Mouse (Mus musculus) adrenal gland, postnatal 36 days (tissue): ENCODE data around the gene Kirrel3. TPM values are rescaled to one million over a fixed set of nuclear protein-coding genes. Genes with fewer than 3 reads are reported as not detected.

Experiments used
- DNase-seq, 2 experiments: peaks; one replicate each; pipeline ENCODE4 v3.0.0; 2021; ENCODE audit warnings: mixed read lengths in 1 of 2
- total RNA-seq, 2 experiments: library from RNA; stranded (reverse); gene quantifications; 2 replicates each; pipeline ENCODE4 v1.2.3; 2021

The Kirrel3 gene
- total RNA-seq, 2 experiments from 2014 or later: 0.26 to 0.33 TPM

DNA sequence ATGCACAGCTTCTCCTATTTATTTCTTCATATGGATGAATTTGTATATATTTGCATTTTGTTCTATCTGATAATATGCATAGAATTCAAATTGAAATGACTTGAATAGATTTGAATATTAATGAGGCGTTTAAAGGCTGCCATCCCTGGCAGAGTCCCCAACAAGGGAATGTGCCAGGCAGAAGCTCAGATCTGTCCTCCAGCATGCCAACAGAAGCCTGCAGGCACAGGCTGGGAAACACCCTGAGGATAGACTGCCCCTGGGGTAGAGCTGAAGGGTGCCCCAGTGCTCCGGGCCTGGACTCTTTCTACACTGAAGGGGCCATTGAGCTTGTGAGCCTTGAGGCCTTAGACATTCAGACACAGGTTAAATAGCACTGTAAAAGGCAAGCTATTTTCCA is 21.5 kb downstream of the Kirrel3 start:
- DNase-seq: no peak

DNA sequence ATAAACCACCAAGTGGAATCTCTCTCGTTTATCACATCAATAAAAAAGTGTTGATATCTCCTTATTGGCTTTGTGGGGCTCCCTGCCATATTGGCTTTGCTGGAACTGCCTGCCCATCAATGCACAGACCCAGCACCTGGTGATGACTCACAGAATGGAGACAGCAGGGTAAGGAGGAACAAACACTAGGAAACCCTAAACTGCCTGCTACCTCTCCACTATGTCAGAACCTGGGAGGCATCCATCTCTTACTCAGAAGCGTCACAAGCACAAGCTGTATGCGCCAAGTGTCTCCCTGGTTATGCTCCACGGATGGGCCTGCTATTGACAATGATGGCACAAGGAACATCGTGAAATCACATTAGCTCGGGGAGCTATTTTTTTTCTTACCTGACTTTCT is 33.2 kb downstream of the Kirrel3 start:
- no peak for DNase-seq

DNA sequence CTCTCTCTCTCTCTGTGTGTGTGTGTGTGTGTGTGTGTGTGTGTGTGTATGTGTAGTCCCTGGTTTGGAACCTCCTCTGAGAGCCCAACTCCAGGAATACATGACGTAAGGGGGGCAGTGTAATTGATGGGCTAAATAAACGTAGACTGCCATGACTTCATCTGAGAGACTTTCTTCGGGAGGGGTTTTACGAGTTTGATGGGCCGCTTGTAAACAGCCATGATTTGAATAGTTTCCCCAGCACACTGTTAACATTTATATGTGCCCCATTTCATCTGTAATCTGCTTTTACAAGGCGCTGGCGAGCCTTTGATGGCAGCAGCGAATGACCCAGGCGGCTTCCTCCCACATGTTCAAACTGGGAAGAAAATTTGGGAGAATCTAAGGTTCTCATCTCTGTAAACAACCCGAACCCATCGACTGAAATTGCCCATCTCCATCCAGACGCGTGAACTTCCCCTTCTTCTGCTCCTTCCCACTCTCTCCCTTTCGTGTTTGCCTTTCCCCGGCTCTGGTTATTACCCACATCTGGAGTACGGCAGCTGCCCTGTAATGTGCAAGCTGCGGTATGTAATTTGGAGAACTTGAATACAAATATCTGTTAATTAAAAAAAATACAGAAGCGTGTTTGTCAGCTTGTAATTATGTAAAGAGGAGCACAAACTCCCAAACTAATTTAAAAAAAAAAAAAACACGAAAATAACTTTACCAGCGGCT is 34.7 kb downstream of the Kirrel3 start:
- no peak for DNase-seq

DNA sequence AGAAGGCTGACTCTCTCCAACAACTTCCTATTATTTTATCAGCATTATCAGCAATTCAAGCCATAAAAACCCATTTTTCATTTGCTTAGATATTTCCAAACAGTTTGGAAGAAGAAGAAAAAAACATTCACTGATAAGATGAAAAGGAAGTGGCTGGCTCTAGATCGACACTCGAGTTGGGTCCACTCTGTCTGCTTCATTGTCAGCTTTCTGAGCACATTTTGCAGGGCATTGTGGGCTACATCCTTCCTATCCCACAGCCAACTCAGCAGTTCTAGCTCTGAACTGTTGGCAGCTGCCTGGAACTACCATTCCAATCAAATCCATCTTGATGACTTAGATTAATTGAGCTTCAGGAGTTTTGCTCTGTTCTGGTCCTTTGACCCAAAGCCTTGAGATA is 40.0 kb downstream of the Kirrel3 start:
- no peak for DNase-seq

DNA sequence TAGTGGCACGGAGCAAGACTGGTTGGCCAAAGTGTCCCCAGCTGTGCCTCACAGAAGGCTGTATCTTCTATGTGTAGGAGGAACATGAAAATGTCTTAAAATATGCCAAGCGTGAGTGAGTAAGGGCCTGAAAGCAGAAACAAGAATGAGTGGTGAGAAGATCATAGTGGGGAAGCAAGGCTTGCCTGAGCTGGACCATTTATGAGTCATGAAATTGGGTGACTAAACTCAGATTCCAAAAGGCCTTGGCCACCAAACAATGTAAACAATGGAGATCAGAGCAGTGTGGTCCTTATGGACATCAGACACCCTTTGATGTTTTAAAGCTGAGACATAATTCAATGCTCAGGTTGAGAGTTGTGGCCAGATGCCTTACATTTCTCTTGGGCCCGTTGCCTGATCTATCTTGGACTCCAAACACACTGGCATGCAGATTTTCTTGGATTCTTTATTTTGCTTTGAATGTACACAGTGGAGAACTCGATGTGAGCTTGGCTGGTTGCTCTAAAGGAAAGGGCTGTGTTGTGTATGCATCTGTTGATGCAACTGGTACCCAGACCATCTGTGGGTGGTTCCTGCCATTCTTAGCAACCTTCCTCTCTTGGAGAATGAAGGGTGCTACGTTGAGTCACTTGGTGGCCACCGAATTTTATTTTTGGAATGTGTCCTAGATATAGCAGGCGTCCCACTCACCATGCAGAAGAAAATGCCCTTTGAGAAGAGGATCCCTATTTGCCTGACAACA is 53.1 kb downstream of the Kirrel3 start:
- no peak for DNase-seq

DNA sequence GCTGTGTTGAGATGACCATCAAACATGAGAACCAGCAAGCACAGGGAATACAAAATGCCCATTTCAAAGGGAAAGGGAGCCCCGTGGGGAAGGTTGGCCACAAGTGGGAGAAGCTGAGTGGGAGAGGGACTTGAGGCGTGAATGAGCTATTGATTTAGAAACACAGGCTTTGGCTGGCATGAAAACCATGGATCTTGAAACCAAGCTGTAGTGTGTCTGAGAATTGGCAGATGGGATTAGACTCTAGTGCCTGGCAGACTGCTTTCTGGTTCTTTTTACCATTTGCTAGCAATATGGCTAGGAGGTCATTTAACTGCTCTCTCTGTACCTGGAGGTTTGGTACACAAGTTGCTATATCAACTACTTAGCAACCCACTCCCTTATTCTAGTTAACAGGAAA is 56.2 kb downstream of the Kirrel3 start:
- no peak for DNase-seq

DNA sequence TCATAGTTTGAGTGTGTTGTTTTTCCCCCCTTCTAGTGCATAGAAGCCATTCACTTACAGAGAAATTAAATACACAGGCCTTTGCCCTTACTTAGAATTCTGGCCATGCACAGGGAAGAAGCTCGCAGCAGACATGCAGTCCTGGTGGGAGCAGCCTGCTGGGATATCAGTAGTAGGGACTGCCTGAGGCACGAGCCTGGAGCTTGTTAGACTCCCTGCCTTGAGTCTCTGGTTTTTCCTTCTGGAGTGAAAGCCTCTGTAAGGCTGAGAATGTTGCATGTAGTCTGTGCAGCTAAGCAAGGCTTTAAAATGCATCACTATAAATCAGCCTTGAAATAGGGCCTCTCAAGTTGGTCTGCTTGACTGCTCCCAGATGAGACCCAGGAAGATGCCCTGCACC is 70.0 kb downstream of the Kirrel3 start:
- DNase-seq: no peak

DNA sequence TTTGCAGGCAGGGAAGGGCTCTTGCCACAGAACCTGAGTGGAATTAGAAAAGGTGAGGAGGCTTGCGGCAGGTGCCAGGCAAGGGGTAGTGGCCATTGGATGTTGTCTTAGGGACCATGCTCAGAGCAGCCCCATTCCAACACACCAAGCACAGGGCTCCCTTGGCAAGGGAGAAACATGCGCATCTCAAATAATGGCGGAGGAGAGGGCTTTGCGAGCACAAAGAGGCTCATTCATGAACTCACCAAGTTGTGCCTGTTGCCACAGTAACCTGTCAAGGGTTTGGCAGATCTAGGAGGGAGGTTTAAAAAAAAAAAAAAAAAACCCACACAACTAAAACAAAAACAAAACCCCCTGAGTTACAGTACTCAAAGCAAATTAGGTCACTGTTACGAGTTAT is 72.2 kb downstream of the Kirrel3 start:
- no peak for DNase-seq

DNA sequence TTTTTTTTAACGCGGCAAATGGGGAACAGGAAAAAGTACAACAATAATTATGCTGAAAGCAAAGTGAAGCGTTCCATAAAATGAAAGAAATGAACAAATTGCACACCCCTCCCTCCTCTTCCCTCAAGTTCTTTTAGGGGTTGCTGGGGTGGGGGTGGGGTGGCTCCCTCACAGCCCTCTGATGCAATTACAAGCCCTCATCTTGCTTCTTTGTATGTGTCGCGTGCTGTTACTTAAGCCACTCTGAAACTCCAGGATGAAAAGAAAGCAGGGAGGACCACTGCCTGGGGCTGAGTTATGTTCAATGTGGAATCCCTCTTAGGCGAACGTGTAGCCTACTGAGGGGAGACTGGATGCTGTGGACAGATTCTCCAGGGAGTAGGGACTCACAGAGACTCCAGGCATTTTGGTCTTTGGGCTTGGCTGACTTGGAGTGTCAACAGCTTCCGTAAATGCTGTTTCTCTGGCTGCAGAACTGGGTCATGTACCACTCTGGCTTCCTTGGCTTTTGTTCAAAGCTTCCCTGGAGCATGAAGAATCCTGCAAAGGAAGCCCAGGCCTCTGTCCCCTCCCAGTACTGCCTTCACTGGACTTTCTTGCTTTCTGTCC is 72.7 kb downstream of the Kirrel3 start:
- DNase-seq: no peak

DNA sequence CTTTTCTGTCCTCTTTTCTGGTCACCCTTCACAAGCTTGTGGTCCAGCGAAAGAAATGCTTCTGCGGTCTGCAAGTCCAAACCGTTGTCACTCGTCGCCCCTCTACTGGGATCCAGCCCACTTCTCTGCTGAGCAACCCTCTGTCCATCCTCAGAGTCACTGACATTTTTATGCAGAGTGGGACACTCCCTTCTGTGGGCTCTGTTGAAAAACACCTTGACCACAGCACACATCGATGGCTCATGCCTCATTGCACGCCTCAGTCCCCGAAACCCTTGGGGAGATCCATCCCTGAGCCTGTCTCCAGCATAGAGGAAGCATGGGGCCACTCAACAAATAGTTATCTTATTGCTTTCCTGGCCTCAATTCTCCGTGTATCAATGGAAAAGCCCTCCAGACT is 73.4 kb downstream of the Kirrel3 start:
- DNase-seq: no peak

DNA sequence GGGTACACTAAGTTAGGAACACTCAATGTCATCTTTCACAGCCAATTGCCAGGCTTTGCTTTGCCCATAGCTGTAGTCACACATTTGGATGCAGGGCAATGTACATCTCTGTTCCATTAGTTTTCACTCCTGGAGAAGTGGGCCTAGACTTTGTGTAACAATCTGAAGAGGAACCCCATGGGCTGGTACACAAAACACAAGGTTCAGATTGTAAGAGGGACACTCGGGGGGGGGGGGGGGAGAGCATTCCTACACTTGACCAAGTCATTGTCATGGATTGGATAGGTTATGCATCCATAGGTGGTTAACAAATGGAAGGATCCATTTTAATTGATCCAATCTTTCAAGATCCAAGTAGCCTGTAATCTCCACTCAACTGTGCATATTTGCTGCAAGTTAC is 75.6 kb downstream of the Kirrel3 start:
- DNase-seq: no peak

DNA sequence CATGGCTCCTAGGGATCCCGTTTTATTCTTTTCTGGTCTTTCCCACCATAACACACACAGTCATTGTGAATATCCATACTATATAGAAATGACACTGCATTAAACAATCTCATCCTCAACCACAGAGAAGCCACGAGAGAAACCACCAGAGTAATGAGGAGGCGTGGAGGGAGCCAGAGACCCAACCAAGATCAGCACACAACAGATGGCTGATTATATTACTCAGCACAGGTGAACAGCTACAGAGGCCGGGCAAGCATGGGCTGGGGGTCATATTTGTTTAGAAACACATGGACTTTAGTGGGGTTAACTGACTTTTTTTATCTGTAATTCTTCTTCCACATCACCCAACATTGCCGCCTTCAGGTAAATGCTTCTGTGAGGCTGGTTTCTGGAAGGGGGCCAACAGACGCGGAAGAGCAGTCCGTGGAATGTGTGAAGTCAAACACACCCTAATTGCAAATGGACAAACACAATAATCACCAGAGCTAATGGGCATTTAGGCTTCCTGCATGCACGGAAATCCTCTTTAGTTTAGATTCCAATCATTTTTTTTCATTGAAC is 76.8 kb downstream of the Kirrel3 start:
- no peak for DNase-seq

DNA sequence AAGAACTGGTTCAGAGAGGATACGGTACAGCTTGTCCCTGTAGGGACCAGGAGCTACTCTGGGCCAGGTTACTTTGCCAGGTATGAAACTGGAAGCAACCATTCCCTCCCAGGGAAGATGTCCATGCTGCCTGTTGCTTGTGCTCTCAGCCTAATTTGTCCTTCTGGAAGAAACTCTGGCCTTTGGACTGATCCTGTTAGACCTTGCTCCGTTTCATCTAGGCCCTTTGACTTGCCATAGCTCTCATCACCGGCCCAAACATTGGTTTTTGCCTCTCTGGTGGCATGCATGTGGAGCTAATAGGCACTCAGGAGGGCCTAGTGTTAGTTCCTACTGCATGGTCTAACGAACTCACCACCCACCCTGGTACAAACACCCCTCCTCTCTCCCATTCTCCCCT is 88.2 kb downstream of the Kirrel3 start:
- no peak for DNase-seq

DNA sequence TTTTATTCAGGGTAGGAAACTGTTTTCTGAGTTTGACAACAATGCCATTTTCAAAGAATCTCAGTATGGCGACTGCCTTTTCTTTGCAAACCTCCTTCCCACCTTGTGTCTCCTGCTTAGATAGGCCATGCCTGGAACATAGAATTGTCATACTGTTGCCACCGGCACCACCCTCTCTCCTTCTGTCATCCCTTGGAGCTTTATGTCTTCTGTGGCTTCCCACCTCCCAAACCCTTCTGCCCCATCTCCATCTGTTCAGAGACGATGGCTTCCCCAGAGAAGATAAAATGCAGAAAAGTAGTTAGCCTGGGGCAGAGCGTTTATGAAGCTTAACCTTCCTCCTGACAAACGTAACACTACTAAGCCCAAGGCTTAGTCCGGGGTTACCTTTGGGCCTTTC is 88.9 kb downstream of the Kirrel3 start:
- no peak for DNase-seq

DNA sequence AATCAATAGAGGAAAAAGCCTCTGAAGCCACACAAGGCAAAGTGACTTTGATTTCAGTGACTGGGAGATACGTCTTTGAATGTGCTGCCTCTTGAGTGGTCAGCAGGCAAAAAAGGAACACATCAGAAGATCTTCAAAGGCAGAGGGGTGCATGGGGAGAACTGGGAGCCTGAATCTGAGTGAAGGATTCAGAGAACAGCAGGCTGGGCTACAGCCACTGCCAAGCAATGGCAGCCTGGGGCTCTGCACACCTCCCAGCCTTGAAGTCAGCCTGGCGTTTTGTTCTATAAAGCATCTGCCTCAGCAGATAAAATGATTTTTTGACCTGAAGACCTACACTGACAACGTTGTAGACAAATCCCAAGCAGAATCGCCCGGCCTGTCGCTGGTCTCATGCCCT is 93.5 kb downstream of the Kirrel3 start:
- DNase-seq: no peak

DNA sequence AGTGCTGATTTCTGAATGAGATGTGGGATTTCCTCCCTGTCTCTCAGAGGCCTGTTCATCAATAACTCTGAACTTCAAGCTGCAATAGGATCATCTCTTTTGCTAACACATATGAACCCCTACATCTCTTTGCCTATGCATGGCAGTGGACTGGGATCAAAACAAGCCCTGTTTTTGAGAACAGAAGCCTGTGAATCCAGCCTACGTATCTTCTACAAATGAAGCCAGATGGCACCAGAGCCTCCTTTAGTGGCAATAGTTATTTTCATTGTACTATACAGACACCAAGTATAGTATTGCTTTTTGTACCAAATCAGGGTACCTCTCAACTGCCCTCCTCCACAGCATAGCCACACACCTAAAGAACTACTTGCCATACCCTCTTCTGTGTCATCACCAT is 94.4 kb downstream of the Kirrel3 start:
- no peak for DNase-seq

DNA sequence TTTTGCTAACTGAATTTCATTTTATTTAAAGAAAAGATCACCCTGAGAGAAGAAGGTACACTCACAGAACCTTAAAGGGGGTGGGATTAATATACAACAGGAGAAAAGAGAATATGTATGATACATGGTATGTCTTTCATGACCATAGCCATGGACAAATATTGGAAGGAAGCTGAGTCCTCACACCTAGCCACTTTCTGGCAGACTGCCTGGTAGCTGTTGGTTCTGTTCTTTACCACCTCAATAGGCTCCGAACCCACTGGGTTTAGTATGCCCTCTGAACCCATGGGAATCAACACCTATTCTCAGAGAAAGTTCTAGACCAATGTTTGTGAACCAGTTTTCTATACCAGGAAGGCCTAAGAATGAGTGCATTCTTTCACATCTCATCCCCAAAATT is 96.8 kb downstream of the Kirrel3 start:
- DNase-seq: no peak

DNA sequence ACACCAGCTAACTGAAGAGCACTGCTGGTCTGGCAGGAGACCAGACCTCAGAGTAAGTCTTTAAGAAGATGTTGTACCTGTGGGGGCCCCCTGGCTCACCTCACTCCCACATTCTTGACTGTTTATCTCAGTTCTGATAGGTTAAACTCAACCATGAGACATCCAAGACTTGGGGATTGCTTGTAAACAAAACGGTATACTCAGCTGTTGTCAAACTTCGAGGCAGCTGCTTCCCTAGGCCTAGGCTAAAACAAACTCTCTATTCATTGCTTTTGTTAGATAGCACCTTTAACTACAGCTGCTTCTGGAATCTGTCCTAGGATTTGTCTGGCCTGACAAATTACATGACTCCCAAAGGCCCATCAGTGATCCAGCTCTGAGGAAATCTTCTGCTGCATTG is 99.8 kb downstream of the Kirrel3 start:
- DNase-seq: no peak

DNA sequence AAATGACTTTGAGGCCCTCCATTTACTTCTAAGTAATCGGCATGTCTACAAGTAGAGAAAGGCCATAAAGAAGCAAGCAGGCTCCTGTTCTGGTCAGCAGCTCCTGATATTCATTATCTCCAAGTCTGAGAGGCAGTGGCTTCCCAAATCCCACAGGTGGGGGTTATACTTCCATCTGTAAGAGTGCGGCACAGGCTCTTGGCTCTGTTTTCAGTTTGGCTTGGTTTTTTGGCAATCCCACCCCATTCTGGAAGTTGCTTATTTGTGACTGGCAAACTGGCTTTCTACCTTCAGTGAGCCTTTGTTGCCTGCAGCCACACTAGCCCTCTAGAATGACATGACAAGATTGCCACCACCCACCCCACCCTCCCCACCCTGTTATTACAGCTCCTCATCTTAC is 100.4 kb downstream of the Kirrel3 start:
- no peak for DNase-seq

DNA sequence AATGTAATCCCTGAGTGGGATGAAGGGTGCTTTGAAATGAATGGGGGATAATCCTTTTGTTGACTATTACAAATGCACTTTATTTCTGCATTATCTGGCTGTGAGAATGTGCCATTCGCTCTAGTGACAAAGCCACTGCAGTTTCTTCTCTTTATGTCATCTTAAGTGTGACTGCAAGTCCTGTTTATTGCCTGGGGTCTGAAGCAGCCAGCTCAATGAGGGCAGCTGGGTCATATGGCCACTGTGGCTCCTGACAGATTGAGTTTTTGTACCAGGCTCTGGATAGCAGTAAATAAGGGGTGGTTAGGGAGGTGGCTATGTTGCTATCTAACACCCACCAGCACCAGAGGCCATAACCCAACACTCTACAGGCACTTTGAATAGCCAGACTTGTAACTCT is 104.1 kb downstream of the Kirrel3 start:
- DNase-seq: no peak

DNA sequence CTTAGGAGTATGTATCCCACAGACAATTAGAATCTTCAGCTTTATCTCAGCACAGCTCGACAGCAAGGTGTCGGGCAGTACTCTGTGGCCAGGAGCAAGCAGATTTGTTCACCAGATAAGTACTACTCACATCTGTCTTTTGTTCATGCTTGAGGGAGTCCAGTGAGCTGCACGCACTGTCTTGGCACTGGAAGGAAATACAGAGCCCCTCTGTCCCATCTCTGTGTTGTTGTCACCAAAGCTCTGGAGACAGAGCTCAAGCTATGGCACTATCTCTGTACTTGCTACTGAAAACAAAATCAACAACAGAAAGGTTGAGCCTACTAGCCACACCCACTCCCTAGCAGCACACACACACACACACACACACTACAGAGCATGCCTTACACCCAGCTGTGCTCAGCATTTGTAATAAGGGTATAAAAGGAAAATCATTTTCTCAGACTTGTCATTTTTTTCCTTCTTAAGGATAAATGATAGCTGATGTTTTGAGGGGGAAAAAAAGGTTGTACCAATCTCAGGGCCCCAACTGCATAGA is 106.4 kb downstream of the Kirrel3 start:
- no peak for DNase-seq

DNA sequence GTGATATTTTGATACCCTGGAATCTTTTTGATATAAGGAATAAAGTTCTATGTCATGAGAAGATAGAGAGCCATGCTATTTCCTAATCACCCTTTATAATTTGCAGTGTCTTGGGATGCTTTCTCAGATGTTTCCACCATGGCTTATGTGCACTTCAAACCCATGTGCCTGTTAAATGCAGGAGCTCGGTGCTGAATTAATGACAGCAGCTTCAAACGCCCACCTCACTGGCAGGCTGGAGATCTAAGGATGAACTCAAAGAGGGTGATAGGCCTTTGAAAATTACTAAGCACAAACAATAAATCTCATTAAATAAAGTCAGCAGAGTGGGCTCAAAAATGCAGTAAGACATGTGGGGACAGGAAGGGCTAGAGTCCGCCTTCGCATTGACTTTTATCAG is 108.2 kb downstream of the Kirrel3 start:
- no peak for DNase-seq

DNA sequence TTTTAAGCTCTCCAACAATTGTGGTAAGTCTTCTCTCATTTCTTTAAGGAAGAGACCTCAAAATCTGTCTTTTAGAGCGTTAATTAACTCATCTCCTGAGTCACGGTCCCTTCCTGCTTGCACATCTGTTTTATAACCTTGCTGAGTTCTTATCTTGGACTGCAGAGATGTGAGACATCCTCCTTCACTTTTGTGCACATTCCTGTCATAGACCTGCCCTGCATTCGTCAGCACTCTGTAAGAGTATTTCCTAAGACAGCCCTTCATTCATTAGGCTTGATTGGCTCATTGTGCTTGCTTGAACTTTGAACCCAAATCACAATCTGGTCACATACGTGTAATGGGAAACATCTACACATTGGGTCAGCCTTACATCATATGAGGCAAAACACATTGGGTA is 114.6 kb downstream of the Kirrel3 start:
- DNase-seq: no peak
